ENCODE assay signal across 7 mouse cellular contexts in genomic region chr7:12479009-12479346, GRCm38 (mm10). TPM values are rescaled to one million over a fixed set of nuclear protein-coding genes. Genes with fewer than 3 reads are reported as not detected.
A peak's percentile ranks its signal among the peaks of the same experiment; 100 is the strongest.
DNase-seq lines count a peak whose midpoint lies in the region; ATAC-seq lines count a peak whose summit lies in the region.

No protein-coding gene starts in this region.

- no peak for ATAC-seq in megakaryocyte, adult 5-6 weeks (ENCODE audit: poor library complexity, severe bottlenecking)
- peak; percentile 12; the same call in 1 of the 2 replicates for ATAC-seq in embryonic facial prominence, embryonic 14.5 days (ENCODE audit: low read depth)
- ATAC-seq in limb, embryonic 12.5 days (ENCODE audit: insufficient number of reproducible peaks, insufficient read depth, low FRiP score, low TSS enrichment, low read depth) = no peak
- ATAC-seq in stomach, embryonic 15.5 days (ENCODE audit: insufficient read depth, low FRiP score, low read depth) = no peak

- H3K27ac ChIP-seq in embryonic facial prominence, embryonic 14.5 days (replicated peaks; ENCODE audit: low read depth, low read length) = peak overlapping the region; percentile 93
- H3K27ac ChIP-seq in limb, embryonic 12.5 days = peak overlapping the region; percentile 89
- no peak overlapping the region for H3K27ac ChIP-seq in stomach, embryonic 15.5 days

- H3K9ac ChIP-seq in embryonic facial prominence, embryonic 14.5 days (ENCODE audit: low read depth, low read length) = peak overlapping the region; percentile 96
- H3K9ac ChIP-seq in limb, embryonic 12.5 days (replicated peaks) = peak overlapping the region; percentile 96
- H3K9ac ChIP-seq in stomach, embryonic 15.5 days = peak overlapping the region; percentile 0; the same call in 1 of the 2 replicates

- DNase-seq in embryonic facial prominence, embryonic 14.5 days (ENCODE audit: low spot score) = no peak
- DNase-seq in cerebellum, adult 11 months = no peak
- no peak for DNase-seq in adrenal gland, postnatal 4 days (ENCODE audit: low spot score in 2 of 2)

- H3K27me3 ChIP-seq in megakaryocyte, embryonic 14.5 days (replicated peaks) = no peaks in the 10 kb centered on the region
- no peaks in the 10 kb centered on the region for H3K27me3 ChIP-seq in embryonic facial prominence, embryonic 14.5 days (replicated peaks; ENCODE audit: control insufficient read depth, insufficient read depth, low read length)
- H3K27me3 ChIP-seq in limb, embryonic 12.5 days = no peaks in the 10 kb centered on the region
- H3K27me3 ChIP-seq in stomach, embryonic 15.5 days (replicated peaks) = no peaks in the 10 kb centered on the region

- H3K4me3 ChIP-seq in megakaryocyte, embryonic 14.5 days (replicated peaks) = peak overlapping the region; percentile 99
- H3K4me3 ChIP-seq in embryonic facial prominence, embryonic 14.5 days (ENCODE audit: low read depth, low read length) = peak overlapping the region; percentile 97
- peak overlapping the region; percentile 88 for H3K4me3 ChIP-seq in limb, embryonic 12.5 days (replicated peaks)
- H3K4me3 ChIP-seq in stomach, embryonic 15.5 days (replicated peaks) = peak overlapping the region; percentile 89

- H3K4me2 ChIP-seq in embryonic facial prominence, embryonic 14.5 days (ENCODE audit: low read depth, low read length) = peak overlapping the region; percentile 66
- H3K4me2 ChIP-seq in limb, embryonic 12.5 days = peak overlapping the region; percentile 59
- H3K4me2 ChIP-seq in stomach, embryonic 15.5 days = peak overlapping the region; percentile 44

- peaks cover 11% of the 10 kb centered on the region; the same call in 1 of the 2 replicates for H3K4me1 ChIP-seq in megakaryocyte, embryonic 14.5 days
- no peaks in the 10 kb centered on the region for H3K4me1 ChIP-seq in embryonic facial prominence, embryonic 14.5 days (ENCODE audit: control insufficient read depth, insufficient read depth, low read length)
- no peaks in the 10 kb centered on the region for H3K4me1 ChIP-seq in limb, embryonic 12.5 days (replicated peaks)
- no peaks in the 10 kb centered on the region for H3K4me1 ChIP-seq in stomach, embryonic 15.5 days

- no peaks in the 10 kb centered on the region for H3K9me3 ChIP-seq in megakaryocyte, embryonic 14.5 days
- H3K9me3 ChIP-seq in embryonic facial prominence, embryonic 14.5 days (ENCODE audit: control insufficient read depth, low read length) = peaks cover 23% of the 10 kb centered on the region
- peaks cover 32% of the 10 kb centered on the region for H3K9me3 ChIP-seq in limb, embryonic 12.5 days
- H3K9me3 ChIP-seq in stomach, embryonic 15.5 days = no peaks in the 10 kb centered on the region

- 1% methylated on average over 8 of the region's 8 CpGs for WGBS in embryonic facial prominence, embryonic 14.5 days
- WGBS in limb, embryonic 12.5 days = 3% methylated on average over 8 of the region's 8 CpGs
- WGBS in stomach, embryonic 15.5 days = under 1% methylated on average over 8 of the region's 8 CpGs

- H3K36me3 ChIP-seq in megakaryocyte, embryonic 14.5 days (replicated peaks; ENCODE audit: low read length) = peaks cover 37% of the 10 kb centered on the region
- peaks cover 39% of the 10 kb centered on the region for H3K36me3 ChIP-seq in embryonic facial prominence, embryonic 14.5 days (ENCODE audit: control insufficient read depth, insufficient read depth, low read length)
- H3K36me3 ChIP-seq in limb, embryonic 12.5 days = peaks cover 39% of the 10 kb centered on the region
- peaks cover 35% of the 10 kb centered on the region for H3K36me3 ChIP-seq in stomach, embryonic 15.5 days

RNA-seq across cellular contexts. Expression of gene Zfp606, which starts 0.9 kb away (rescaled TPM):
- 1.1 and 1.3 TPM in 2 replicates for polyA plus RNA-seq in megakaryocyte, embryonic 14.5 days (2012; ENCODE audit: insufficient read depth, low replicate concordance)
- 5.1 and 5.9 TPM in 2 replicates for total RNA-seq in megakaryocyte, adult 5-6 weeks (2015)
- 4.6 and 5.2 TPM in 2 replicates for total RNA-seq in megakaryocyte, adult 5-6 weeks (2017)
- polyA plus RNA-seq in embryonic facial prominence, embryonic 14.5 days (2014; fragmentation: Nextera tagmentation; extraction: Ambion mirVana) = 21.8 and 22.3 TPM in 2 replicates
- 36.5 and 37.0 TPM in 2 replicates for polyA plus RNA-seq in limb, embryonic 12.5 days (2016; fragmentation: Nextera tagmentation; extraction: Ambion mirVana)
- polyA plus RNA-seq in stomach, embryonic 15.5 days (2015; fragmentation: Nextera tagmentation; extraction: Ambion mirVana) = 17.5 and 17.7 TPM in 2 replicates
- total RNA-seq in adrenal gland, postnatal 4 days (2021) = 10 to 100 TPM; 22.6 to 24.5 TPM

RNA-seq across cellular contexts. Expression of gene 2900092C05Rik, which starts 33.3 kb away (rescaled TPM):
- polyA plus RNA-seq in megakaryocyte, embryonic 14.5 days (2012; ENCODE audit: insufficient read depth, low replicate concordance) = not detected in 2 replicates
- total RNA-seq in megakaryocyte, adult 5-6 weeks (2015) = not detected in 2 replicates
- total RNA-seq in megakaryocyte, adult 5-6 weeks (2017) = not detected in 2 replicates
- not detected in 2 replicates for polyA plus RNA-seq in embryonic facial prominence, embryonic 14.5 days (2014; fragmentation: Nextera tagmentation; extraction: Ambion mirVana)
- not detected in 2 replicates for polyA plus RNA-seq in limb, embryonic 12.5 days (2016; fragmentation: Nextera tagmentation; extraction: Ambion mirVana)
- not detected in 2 replicates for polyA plus RNA-seq in stomach, embryonic 15.5 days (2015; fragmentation: Nextera tagmentation; extraction: Ambion mirVana)
- total RNA-seq in adrenal gland, postnatal 4 days (2021) = not detected

RNA-seq across cellular contexts. Expression of gene Zfp551, which starts 56.4 kb away (rescaled TPM):
- polyA plus RNA-seq in megakaryocyte, embryonic 14.5 days (2012; ENCODE audit: insufficient read depth, low replicate concordance) = not detected in 2 replicates
- not detected in 2 replicates for total RNA-seq in megakaryocyte, adult 5-6 weeks (2015)
- 0.07 and 0.41 TPM in 2 replicates for total RNA-seq in megakaryocyte, adult 5-6 weeks (2017)
- 4.2 and 5.1 TPM in 2 replicates for polyA plus RNA-seq in embryonic facial prominence, embryonic 14.5 days (2014; fragmentation: Nextera tagmentation; extraction: Ambion mirVana)
- polyA plus RNA-seq in limb, embryonic 12.5 days (2016; fragmentation: Nextera tagmentation; extraction: Ambion mirVana) = 4.6 and 5.8 TPM in 2 replicates
- 3.8 and 4.0 TPM in 2 replicates for polyA plus RNA-seq in stomach, embryonic 15.5 days (2015; fragmentation: Nextera tagmentation; extraction: Ambion mirVana)
- 1 to 10 TPM; 9.5 to 9.6 TPM for total RNA-seq in adrenal gland, postnatal 4 days (2021)

Comparison
In these comparisons a context has a peak if more than half of its experiments do, and no peak if none do; other contexts are left out.
1. H3K9ac ChIP-seq: peak in every context shown above with its lines; median percentile 96 in embryonic facial prominence, embryonic 14.5 days; 96 in limb, embryonic 12.5 days; 0 in stomach, embryonic 15.5 days.